9 mouse cellular contexts compared by ENCODE assay signal in genomic region chr13:18281084-18281483, GRCm38 (mm10).
DNase-seq lines count a peak whose midpoint lies in the region; ATAC-seq and TF ChIP-seq lines count a peak whose summit lies in the region.
"Had no signal": no experiment of that assay in that cellular context is flagged by ENCODE, and none has a peak within 500 bp of the region (broad histone marks: within the 10 kb centered on the region; RNA-seq: fewer than 3 reads in every experiment).

No protein-coding gene starts in this region.

- TF ChIP-seq POLR2A in cerebellum, adult 2 months (IDR thresholded peaks at IDR 0.05; ENCODE audit: borderline replicate concordance, insufficient read depth, low read length), result no peak
- no peak for TF ChIP-seq POLR2A in thymus, adult 2 months (IDR thresholded peaks at IDR 0.05; ENCODE audit: control insufficient read depth, extremely low read depth, insufficient read depth, low read length, poor library complexity)

- no peaks in the 10 kb centered on the region; the same call in 1 of the 2 replicates for H3K27me3 ChIP-seq in cerebellum, adult 2 months (ENCODE audit: control insufficient read depth, insufficient read depth, low read length)
- no peaks in the 10 kb centered on the region for H3K27me3 ChIP-seq in hindbrain, embryonic 15.5 days
- H3K27me3 ChIP-seq in midbrain, embryonic 10.5 days (ENCODE audit: low read depth, poor library complexity, severe bottlenecking), result no peaks in the 10 kb centered on the region
- no peaks in the 10 kb centered on the region for H3K27me3 ChIP-seq in thymus, adult 2 months (ENCODE audit: control insufficient read depth, insufficient read depth, low read length)

- TF ChIP-seq CTCF in cerebellum, adult 2 months (IDR thresholded peaks at IDR 0.05; ENCODE audit: borderline replicate concordance, insufficient read depth, low read depth, low read length), result no peak
- no peak for TF ChIP-seq CTCF in thymus, adult 2 months (IDR thresholded peaks at IDR 0.05; ENCODE audit: borderline replicate concordance, control insufficient read depth, extremely low read depth, insufficient read depth, low read length, poor library complexity)

- H3K4me3 ChIP-seq in cerebellum, adult 2 months (replicated peaks; ENCODE audit: insufficient read depth, low read depth, low read length), result no peak overlapping the region
- H3K4me3 ChIP-seq in hindbrain, embryonic 15.5 days, result no peak overlapping the region
- peak overlapping the region; percentile 19; the same call in 1 of the 2 replicates for H3K4me3 ChIP-seq in midbrain, embryonic 10.5 days
- H3K4me3 ChIP-seq in thymus, adult 2 months (ENCODE audit: control insufficient read depth, insufficient read depth, low read length), result no peak overlapping the region

- 16% methylated on average over 3 of the region's 3 CpGs for WGBS in cerebellum, adult 2 months
- 8% methylated on average over 3 of the region's 3 CpGs for WGBS in hindbrain, embryonic 15.5 days
- 18% methylated on average over 3 of the region's 3 CpGs for WGBS in midbrain, embryonic 10.5 days
- 74% methylated on average over 3 of the region's 3 CpGs for WGBS in thymus, adult 2 months

- H3K36me3 ChIP-seq in hindbrain, embryonic 15.5 days, result no peaks in the 10 kb centered on the region
- no peaks in the 10 kb centered on the region for H3K36me3 ChIP-seq in midbrain, embryonic 10.5 days
- no peaks in the 10 kb centered on the region for H3K36me3 ChIP-seq in thymus, adult 2 months (ENCODE audit: control insufficient read depth, insufficient read depth, low read length)

- H3K4me2 ChIP-seq in hindbrain, embryonic 15.5 days, result no peak overlapping the region

- H3K27ac ChIP-seq in cerebellum, adult 2 months (ENCODE audit: insufficient read depth, low read length), result no peak overlapping the region
- peak overlapping the region; percentile 63 for H3K27ac ChIP-seq in hindbrain, embryonic 15.5 days (replicated peaks)
- H3K27ac ChIP-seq in midbrain, embryonic 10.5 days (replicated peaks), result peak overlapping the region; percentile 88
- no peak overlapping the region for H3K27ac ChIP-seq in thymus, adult 2 months (ENCODE audit: control insufficient read depth, insufficient read depth, low read length)
- H3K27ac ChIP-seq: kidney, postnatal 0 days had no signal

- peak; percentile 92 for ATAC-seq in hindbrain, embryonic 15.5 days (ENCODE audit: low FRiP score, low read depth)

- DNase-seq in cerebellum, adult 2 months, result peak; percentile 5 to 7
- no peak for DNase-seq in cerebellum, adult 9-10 months
- DNase-seq in midbrain, embryonic 10.5 days (ENCODE audit: low spot score), result peak; percentile 85
- DNase-seq in right cerebral cortex, postnatal 4 days, result peak; percentile 38
- no peak for DNase-seq in thymus, postnatal 25 days
- DNase-seq in urinary bladder, adult 18-20 months (ENCODE audit: low spot score in 2 of 2), result no peak
- no peak for DNase-seq in thymus, adult 2 months

- H3K9me3 ChIP-seq in hindbrain, embryonic 15.5 days, result no peaks in the 10 kb centered on the region
- no peaks in the 10 kb centered on the region for H3K9me3 ChIP-seq in midbrain, embryonic 10.5 days (replicated peaks)

- H3K4me1 ChIP-seq in cerebellum, adult 2 months (ENCODE audit: control insufficient read depth, insufficient read depth, low read length), result no peaks in the 10 kb centered on the region
- H3K4me1 ChIP-seq in hindbrain, embryonic 15.5 days (replicated peaks), result peaks cover 13% of the 10 kb centered on the region
- H3K4me1 ChIP-seq in midbrain, embryonic 10.5 days, result peaks cover 37% of the 10 kb centered on the region
- no peaks in the 10 kb centered on the region for H3K4me1 ChIP-seq in thymus, adult 2 months (replicated peaks; ENCODE audit: control insufficient read depth, insufficient read depth, low read length)

- no peak overlapping the region for H3K9ac ChIP-seq in hindbrain, embryonic 15.5 days

Comparison
In these comparisons a context has a peak if more than half of its experiments do, and no peak if none do; other contexts are left out.
1. DNase-seq: peak in cerebellum, adult 2 months (2 of 2), midbrain, embryonic 10.5 days (single experiment) and right cerebral cortex, postnatal 4 days (single experiment); none in cerebellum, adult 9-10 months (single experiment), thymus, postnatal 25 days (single experiment), urinary bladder, adult 18-20 months (0 of 2) and thymus, adult 2 months (single experiment).
2. H3K27ac ChIP-seq: peak in hindbrain, embryonic 15.5 days (single experiment) and midbrain, embryonic 10.5 days (single experiment); none in cerebellum, adult 2 months (single experiment) and thymus, adult 2 months (single experiment).